Mouse (Mus musculus): ENCODE results near the gene Slc6a9.

Gene Slc6a9

DNA sequence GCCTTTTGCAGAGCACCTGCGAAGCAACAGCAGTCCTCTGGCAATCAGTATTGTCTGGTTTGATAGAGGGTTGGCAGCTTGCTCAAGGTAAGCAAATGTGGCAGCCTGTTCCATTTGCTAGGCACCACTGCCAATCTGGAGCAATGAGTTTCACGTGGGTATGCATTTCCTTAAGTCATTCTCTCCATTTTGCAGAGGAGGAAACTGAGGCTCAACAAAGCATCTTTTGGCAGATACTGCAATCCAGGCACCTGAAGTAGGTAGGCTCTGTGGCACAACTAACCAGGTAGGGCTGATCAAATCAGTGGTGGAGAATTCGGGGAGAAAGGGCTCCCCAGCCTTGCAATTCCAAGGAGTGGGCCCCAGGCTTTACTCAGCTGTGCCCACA is at the start of gene Slc6a9:
Gene Slc6a9 (plus strand): TSS at position 50 of the 388 bp plus-strand sequence.
- no peak for DNase-seq

DNA sequence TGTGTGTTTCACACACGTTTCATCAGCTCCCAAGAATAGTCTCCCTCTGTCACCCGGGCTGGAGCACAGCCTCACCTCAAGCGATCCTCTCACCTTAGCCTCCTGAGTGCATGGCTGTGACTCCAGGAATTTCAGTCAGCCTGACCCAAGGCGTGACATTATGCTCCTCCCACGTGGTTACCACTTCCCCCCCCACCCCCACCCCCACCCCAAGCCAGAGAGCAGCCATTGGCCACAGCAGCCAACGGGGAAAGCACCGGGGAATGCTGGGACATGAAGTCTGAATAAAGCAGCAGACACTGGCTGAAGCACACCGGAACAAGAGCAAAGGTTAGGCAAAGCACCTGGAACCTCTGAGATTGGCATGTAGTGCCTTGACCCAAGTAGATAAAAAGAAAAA is 47.3 kb upstream of the Slc6a9 start:
- peak in 1 of 2 experiments; percentile 7 for DNase-seq

DNA sequence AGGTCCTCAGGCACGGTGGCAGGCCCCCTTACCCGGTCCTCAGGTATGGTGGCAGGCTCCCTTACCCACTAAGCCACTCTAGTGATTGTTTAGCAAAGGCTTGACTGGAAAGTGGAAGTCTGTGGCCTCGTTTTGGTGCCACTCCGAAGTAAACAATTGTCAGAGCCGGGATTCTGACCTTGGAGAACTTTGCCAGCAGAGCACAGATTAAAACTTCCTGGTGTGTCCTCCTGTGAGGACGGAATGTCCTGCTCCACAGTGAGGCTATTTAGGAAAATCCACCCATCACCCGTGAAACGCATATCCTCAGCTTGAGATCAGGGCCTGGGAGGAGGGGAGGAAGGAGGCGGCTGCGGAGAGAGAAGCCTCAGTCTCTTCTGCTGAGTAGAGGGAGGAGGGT is 46.0 kb upstream of the Slc6a9 start:
- DNase-seq: no peak

DNA sequence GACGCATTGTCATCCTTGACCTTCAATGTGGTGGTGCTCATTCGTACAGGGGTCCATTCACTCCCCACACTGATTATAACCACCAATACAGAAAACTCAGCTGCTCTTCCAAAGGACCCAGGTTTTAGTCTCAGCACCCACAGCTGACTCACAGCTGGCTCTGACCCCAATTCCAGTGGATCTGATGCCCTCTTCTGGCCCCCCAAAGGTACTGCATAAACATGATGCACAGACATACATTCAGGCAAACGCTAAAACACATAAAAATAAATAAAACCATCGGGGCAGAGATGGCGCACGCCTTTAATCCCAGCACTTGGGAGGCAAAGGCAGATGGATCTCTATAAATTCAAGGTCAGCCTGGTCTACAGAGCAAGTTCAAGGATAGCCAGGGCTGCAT is 34.4 kb upstream of the Slc6a9 start:
- DNase-seq: no peak

DNA sequence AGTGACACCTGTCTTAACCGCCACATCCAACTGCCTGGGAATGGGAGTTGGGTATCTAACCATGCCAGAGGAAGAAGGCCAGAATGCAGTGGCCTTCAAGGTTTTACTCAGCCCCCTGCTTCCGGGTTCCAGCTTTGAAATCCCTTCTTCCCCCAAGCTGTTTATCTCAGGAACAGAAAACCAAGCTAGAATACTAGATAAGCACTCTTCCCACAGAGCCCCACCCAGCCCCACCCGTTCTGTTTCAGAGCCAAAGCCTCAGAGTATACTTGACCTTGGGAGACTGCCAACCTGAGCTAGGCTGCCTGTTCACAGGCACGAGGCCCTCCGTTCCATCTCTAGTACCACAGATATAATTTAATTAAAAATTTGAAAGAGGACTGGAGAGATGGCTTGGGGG is 27.3 kb upstream of the Slc6a9 start:
- DNase-seq: no peak

DNA sequence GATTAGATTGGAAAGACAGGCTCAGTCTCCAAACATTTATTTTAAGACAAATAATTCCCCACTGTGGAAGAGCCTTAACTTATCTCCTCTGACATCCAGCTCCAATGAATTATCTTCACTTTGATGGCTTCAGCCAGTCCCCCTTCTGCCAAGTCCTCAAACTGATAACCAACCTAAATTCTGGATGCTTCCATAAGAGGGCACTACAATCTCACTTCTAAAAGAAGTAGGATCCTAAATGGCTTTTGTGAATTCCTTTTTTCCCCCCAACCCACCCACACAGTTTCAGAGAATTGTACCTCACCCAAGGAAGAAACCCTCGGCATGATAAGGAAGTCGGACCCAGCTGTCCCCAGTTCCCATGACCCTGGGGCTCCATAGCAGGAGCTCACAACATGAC is 23.4 kb upstream of the Slc6a9 start:
- DNase-seq: peak in 1 of 2 experiments; percentile 33

DNA sequence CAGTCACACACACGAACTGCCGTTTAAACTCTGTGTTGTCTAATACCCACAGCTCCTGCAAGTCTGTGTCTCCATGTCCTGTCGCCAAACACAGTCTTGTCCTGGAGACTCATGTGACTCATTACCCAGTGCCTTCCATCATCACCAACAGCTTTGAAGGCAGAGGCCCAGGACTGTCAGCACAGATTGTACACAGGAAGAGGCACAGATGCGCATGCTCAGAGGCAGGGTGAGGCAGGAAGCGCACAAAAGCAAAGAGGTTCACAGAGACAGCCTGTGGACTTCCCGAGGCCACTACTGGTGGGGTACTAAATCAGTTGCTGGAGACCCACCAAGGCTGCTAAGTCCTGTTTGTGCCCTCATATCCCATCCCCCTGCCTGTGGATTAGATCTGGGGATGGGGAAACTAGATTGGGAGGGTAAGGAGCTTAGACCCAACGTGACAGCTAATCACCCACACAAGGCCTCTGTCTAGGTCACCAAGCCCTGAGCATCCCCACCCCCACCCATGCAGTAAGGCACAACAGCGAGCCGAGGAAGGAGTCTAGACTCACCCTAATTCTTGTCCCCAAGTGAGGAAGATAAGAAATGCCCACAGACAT is 20.6 kb upstream of the Slc6a9 start:
- DNase-seq: no peak

DNA sequence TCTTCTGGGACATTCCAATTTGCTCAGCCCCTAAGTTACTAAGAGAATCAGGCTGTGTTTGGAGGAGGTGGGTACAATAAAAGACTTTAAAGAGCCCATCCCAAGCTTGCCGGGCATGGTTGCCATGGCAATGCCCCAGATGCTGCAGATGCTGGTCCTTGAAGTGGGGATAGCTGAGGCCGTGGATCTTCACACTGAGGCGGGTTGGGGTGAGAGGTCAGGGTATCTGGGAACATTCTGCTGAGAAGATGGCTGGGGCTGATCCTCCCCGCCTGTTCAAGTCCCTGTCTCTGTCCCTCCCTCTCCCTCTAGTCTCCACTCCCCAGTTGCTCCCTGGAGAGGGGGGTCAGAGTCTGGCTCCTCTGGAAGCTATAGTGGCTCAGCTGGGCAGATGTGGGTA is 20.0 kb upstream of the Slc6a9 start:
- DNase-seq: no peak

DNA sequence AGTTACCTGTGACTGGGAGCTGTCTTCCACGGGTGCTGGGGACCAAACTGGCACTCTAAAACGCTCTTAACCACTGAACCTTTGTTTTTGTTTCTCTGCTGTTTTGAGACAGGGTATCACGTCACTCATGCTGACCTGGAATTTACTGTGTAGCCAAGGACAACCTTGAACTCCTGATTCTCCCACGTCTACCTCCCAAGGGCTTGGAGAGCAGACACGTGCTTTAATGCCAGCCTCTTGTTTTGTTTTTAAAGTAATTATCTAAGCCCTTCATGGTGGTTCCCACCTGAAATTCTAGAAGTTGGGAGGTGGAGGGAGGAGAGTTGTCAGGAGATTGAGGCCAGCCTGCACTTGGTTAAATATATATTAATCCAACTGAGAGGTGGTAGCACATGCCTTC is 17.5 kb upstream of the Slc6a9 start:
- DNase-seq: no peak

DNA sequence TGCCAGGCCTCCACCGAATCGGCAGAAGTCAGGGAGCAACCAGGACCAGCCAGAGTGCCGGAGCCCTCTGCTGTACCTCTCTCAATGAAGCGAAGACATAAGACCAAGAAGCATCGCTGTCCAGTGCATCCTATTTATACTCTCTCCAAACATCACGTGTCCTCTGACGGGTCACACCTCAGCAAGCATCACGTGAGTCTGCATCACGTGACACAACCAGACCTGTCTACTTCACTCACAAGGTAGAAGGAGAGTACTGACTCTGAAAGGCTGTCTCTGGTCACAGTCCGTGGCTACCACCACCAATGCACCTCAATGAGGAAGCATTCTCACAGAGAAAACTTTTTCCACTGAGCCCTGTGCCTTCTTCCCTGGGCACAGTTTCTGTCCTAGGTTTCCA is 16.3 kb upstream of the Slc6a9 start:
- DNase-seq: no peak

DNA sequence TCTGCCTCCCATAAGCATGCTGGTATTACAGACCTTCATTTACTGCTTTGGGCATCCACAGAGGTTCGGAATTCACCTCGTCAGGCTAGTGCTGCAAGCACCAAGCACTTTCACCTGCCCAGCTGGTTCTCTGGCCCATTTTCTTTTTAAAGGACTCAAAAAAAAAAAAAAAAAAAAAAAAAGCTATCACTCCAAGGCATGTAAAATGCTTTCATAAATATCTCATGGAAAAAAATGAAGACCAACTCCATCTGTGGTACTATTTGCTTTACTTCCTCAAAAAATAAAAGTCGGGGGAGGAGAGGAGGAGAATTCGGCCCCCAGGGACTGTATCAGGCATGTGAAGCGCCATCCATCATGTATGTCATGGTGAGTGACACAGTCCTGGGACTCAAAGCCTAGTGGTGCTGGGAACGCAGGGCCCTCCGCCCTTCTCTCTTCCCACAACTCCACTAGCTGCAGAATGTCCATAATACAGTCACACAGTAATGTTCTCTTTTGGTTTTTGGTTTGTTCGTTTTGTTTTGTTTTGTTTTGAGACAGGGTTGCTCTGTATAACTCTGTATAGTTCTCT is 5.6 kb upstream of the Slc6a9 start:
- no peak for DNase-seq

DNA sequence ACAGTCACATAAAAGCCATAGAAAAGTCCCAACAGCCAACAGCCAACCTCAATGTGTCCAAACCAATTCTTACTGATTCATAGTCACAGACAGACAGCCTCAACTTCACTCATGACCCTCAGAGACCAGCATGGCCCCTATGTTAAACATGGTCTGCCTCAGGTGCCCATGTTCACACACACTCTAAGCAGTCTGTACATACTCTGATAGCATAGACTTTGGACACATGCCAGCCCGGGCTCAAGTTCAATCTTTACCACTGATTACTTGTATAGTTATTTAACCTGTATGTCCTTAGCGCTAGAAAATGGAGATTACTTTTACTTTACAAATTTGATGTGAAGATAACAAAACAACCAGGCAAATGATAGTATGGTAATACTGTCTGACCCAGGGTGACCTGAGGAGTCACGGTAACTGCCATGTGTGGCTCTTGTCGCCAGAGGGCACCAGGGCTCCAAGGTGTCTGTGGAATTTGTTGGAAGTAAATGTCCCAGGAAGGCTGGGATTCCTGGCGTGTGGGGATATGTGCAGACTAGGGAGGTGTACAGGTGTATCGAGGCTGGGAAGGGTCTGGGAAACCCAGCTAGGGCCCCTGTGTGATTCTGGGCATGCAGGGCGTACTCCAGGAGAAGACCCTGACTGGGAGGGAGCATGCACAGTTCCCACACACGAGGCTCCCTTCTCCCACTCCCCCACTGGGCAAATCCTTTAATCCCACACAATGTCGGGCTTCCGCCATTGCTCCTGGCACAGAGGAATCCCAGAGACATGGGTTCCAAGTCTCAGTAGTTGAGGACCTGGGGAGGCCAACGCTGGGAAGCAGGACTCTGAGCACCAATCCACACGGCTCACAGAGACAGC is 4.8 kb upstream of the Slc6a9 start:
- peak; percentile 89 to 91 for DNase-seq

DNA sequence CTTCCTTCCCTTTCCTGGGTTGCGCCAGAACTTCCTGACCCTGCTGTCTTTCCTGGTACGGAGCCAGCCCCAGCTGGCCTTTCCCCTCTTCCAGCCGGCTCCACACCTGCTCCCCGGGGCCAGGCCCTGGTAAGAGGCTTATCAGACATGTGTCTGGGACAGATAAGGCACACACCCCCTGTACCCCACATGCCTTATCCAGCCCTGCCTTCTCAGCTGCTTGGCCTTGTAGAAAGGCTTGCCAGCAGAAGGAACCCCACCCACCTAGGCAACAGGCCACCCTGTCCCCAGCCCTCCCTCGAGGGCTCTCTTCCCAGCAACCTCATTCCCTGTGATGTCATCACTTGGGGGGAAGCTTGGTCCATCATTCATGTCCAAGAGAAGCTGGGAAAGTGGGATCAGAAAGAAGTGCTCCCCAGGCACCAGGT is 4.2 kb upstream of the Slc6a9 start:
- DNase-seq: peak; percentile 81 to 84

DNA sequence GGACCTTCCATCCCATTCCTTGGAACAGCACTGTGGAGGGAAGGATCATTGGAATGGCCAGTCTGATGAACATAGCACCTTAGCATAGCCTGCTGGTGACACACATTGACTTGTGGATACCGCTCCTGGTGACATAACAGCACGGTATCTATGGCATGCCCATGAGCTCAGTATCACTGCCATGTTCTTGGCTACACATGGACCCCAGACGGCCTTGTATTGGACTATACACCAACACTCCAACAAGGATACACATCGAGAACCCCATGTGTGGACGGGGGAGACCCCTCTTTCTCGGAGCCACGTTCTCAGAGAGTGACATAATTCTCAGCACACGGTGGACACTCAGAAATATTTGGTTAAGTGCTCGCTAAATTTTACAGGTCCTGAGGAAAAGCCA is 3.5 kb upstream of the Slc6a9 start:
- DNase-seq: no peak

DNA sequence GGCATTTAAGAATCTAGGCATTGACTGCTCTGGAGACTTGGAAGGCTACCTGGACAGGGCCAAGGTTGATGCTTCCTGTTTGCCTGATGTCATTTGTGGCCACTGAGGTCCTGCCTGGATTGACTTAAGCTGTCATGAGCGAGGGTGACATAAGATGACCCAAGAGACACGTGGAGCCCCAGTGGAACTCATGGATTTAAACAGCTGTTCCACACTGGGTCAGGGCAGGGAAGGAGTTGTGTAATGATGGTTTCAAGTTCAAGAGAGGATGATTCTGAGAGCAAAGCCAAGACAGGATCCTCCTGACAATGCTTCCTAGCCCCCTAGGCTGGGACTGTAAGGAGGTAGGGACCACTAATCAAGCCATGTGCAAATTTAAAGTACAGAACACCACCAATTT is 2.8 kb upstream of the Slc6a9 start:
- no peak for DNase-seq

DNA sequence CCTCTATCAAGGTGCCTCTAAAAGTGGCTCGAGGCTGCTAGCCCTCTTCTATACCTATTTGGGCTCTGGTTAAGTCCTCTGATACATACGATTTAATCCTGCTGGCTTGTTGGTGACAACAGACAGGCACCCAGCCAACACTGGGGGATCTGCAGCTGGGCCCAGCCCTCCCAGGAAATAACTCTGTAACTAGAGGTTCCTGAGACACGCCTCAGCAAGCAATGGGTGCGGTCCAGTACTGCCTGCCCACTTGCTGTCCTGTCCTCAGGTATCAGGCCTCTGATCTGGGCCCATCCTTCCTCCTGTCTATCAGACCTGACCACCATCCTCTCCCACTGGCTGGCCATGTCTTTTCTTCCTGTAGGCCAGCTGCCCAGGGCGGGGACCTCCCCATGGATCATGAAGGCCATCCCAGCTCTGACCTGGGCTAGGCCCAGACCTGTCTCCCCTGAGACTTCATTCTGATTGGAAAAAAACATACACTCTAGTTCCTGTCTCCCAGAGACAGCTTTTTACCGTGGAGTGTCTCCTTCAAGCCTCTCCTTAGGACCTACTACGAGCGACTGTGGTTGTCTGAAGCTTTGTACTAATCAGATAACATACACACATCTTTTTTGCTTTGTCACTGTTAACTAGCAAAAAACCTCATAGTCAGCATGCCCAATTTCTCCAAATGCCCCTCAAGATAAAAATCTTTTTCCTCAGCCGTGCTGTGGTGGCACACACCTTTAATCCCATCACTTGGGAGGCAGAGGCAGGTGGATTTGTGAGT is 2.2 kb upstream of the Slc6a9 start:
- DNase-seq: no peak

DNA sequence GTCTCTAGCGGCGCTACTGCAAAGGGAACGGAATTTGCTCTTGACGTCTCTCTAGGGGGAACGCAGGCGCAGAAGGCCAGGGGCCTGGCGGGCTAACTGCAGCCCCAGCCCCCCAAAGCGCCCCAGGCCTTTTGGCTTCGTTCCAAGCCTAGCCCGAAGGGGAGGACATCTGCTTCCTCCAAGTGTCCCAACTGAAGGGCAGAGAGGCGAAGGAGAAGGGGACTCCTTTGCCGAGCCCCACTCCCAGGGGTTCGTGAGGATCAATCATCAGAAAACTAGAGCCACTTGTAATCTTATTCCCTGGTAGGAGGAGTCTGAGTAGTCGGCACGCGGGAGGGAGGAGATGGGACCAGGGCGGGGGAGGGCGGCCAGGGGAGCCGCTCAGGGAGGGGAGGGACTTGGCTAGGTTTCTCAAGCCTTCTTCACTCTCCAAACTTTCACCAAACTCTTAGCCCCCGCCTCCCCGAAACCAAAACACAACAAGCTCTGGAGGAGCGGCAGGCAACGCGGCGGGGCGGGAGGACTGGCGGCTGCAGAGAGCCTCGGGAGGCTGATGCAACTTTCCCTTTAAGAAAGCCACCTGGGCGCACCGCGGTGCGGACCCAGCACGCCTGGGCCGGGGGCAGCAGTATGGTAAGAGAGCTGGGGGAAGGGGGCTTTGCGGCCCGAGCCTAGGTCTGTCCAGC is 682 bp downstream of the Slc6a9 start:
- DNase-seq: peak; percentile 70 to 73

DNA sequence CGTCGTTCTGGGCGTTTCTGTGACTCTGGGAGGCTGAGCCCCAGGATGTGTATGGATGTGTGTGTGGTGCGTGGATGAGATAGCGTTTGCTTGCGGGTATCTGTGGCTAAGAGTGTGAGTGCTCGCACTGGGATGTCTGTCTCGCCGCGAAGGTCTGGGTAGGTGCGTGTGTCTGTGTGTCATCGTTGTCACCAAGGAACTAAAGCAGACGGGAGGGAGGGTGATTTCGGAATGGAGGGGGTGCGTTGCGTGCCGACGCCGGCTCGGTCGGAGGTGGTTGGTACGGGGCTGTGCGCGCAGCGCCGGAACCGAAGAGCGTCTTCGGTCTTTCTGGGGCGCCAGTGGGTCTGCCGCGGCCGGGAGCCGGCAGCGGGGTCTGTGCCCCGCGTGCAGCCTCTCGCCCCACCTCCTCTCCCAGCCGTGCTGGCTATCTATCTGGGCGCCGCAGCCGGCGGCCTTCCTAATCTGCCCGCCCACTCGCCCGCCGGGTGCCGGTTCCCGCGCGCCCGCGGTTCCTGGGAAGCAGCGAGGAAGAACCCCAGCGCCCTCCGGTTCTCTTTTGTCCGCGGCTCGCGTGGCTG is 1.3 kb downstream of the Slc6a9 start:
- peak; percentile 56 to 60 for DNase-seq

DNA sequence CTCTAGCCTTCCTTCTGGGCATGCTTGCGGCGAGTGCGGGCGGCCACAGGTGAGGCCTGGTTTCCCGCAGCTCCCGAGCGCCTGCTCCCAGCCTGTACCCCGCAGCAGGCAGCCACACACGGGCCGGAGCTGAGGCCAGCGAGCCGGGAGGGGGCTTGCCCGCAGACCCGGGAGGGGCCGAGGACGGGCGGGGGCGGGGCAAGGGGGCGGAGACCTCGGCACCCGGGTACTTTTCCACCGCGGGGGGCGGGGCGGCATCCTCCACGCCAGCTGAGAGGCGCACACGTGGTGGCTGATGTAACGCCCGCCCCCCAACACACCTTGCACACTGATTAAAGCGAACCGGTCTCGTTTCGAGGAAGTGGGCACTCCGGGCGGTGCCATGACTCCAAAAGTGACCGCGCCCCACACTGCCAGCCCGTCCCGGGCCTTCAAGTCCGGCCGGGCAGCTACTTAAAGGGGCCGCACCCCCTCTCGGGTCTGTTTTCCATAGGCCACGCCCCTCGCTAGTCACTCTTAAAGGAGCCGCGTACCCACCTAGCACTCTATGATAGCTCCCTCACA is 2.0 kb downstream of the Slc6a9 start:
- DNase-seq: peak; percentile 89 to 92

DNA sequence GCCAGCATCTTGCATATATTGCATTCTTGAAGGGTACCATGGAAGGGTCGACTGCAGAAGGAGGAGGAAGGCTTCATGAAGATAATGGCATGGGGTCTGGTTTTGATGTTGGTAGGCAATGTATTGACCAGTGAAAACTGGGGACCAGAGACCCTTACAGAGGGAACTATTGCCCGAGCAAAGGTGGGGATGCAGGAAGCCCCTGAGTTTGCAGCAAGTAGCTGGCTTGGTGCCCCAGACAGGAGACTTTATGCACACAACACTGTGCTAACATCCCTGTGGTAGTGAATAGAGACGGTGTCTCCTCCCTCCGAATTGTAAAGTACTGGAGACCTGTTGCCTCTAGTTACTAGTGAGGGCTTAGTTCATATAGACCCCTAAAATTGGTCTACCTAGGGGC is 3.0 kb downstream of the Slc6a9 start:
- DNase-seq: no peak

DNA sequence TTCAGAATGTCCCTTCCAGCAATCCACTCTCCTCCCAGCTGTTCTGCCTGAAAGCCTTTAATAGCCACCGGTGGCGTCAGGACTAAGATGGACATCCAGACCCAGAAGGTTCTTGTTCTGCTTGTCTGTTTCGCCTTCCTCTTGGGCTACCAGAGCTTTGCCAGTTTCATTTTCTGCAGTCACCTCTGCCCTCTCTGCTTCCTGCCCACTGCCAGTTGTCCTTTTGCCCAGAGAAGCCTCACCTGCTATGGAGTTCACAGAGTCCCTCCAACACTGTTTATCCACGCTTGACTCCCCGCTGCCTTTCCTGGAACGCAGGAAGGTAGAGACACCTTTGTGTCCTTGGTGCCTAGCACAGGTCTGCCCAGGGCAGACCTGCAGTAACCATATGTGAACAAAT is 5.1 kb downstream of the Slc6a9 start:
- DNase-seq: no peak

DNA sequence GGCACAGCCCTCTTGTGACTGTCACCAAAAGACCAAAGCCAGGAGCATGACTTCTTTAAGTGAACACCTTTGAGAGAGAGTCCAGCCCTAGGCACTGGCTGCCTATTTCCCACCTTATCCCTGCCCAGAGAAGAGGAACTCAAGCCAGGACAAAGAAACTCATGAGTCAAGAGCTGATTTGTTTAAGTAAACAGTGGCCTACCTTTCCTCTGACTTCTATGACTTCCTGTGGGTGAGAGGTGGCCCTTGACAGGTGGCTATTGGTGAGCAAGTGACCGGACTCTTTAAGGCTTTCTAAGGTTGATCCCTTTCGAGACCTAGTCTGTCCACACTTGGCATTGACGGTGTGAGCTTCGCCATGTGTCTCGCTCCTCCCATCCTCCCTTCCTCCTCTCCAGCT is 6.5 kb downstream of the Slc6a9 start:
- no peak for DNase-seq
